Mouse (Mus musculus): ENCODE measurements around the gene Qrfp. TPM values are rescaled to one million over a fixed set of nuclear protein-coding genes. Genes with fewer than 3 reads are reported as not detected.

Gene Qrfp
- polyA plus RNA-seq, 1 experiment from 2014 or later = not detected

GRCm38 (mm10) chr2:31788227-31788626, 22.2 kb downstream of the Qrfp start:
- no peak for ATAC-seq (ENCODE audit: low FRiP score)
- H3K4me2 ChIP-seq (replicated peaks) = no peak overlapping the region
- H3K4me3 ChIP-seq (replicated peaks; ENCODE audit: low read length) = no peak overlapping the region
- no peak overlapping the region for H3K9ac ChIP-seq
- H3K4me1 ChIP-seq (replicated peaks; ENCODE audit: control insufficient read depth, insufficient read depth, low read length) = no peaks in the 10 kb centered on the region
- no peaks in the 10 kb centered on the region for H3K27me3 ChIP-seq (ENCODE audit: control insufficient read depth, insufficient read depth, low read length)
- H3K27ac ChIP-seq = no peak overlapping the region
- H3K9me3 ChIP-seq (ENCODE audit: control insufficient read depth, low read length) = no peaks in the 10 kb centered on the region
- 72% methylated on average over 3 of the region's 3 CpGs for WGBS
- H3K36me3 ChIP-seq (replicated peaks; ENCODE audit: control insufficient read depth, insufficient read depth) = peaks cover 69% of the 10 kb centered on the region
- DNase-seq (ENCODE audit: low spot score) = peak; percentile 66

DNA sequence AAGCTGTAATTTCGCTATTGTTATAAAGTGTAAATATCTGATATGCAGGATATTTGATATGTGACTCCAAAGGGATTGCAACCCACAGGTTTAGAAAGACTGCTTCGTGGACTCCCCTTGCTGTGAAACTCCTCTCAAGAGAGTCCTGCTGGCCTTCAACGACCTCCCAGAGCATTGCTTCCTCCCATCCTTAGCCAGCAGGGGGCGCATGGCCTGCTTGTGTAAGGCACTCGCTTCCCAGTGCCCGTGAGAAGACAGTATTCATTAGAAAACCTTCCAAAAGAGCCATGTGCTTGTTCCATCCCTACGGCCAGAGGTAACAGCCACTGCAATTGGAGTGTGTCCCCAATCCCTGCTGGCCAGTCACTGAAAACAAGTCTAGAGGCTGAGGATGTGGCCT, 23.4 kb downstream of the Qrfp start:
- Histone ChIP-seq H3K4me2 (replicated peaks) (no peak overlapping the region), H3K4me3 (replicated peaks; ENCODE audit: low read length) (no peak overlapping the region), H3K27ac (no peak overlapping the region), H3K27me3 (ENCODE audit: control insufficient read depth, insufficient read depth, low read length) (no peaks in the 10 kb centered on the region), H3K36me3 (replicated peaks; ENCODE audit: control insufficient read depth, insufficient read depth) (peaks cover 57% of the 10 kb centered on the region), H3K9me3 (ENCODE audit: control insufficient read depth, low read length) (no peaks in the 10 kb centered on the region), H3K9ac (no peak overlapping the region), H3K4me1 (replicated peaks; ENCODE audit: control insufficient read depth, insufficient read depth, low read length) (no peaks in the 10 kb centered on the region)
- ATAC-seq (ENCODE audit: low FRiP score) (no peak), DNase-seq (ENCODE audit: low spot score) (peak; percentile 88)
- WGBS = 15% methylated on average over 7 of the region's 7 CpGs

- ATAC-seq (ENCODE audit: low FRiP score) = peak; percentile 41; the same call in 1 of the 2 replicates
- H3K36me3 ChIP-seq (replicated peaks; ENCODE audit: control insufficient read depth, insufficient read depth) = peaks cover 52% of the 10 kb centered on the region
- 39% methylated on average over 9 of the region's 9 CpGs for WGBS
Observed at GRCm38 (mm10) chr2:31785074-31785473, 25.3 kb downstream of the Qrfp start.

GRCm38 (mm10) chr2:31782958-31783602, 27.3 kb downstream of the Qrfp start:
- H3K4me1 ChIP-seq (replicated peaks; ENCODE audit: control insufficient read depth, insufficient read depth, low read length) = no peaks in the 10 kb centered on the region
- no peak overlapping the region for H3K4me3 ChIP-seq (replicated peaks; ENCODE audit: low read length)
- no peaks in the 10 kb centered on the region for H3K9me3 ChIP-seq (ENCODE audit: control insufficient read depth, low read length)
- peaks cover 61% of the 10 kb centered on the region for H3K36me3 ChIP-seq (replicated peaks; ENCODE audit: control insufficient read depth, insufficient read depth)
- 80% methylated on average over 8 of the region's 8 CpGs for WGBS
- H3K4me2 ChIP-seq (replicated peaks) = no peak overlapping the region
- no peak overlapping the region for H3K9ac ChIP-seq
- H3K27me3 ChIP-seq (ENCODE audit: control insufficient read depth, insufficient read depth, low read length) = no peaks in the 10 kb centered on the region
- DNase-seq (ENCODE audit: low spot score) = no peak
- no peak overlapping the region for H3K27ac ChIP-seq
- no peak for ATAC-seq (ENCODE audit: low FRiP score)

More at GRCm38 (mm10) chr2:31785074-31785473, 25.3 kb downstream of the Qrfp start:
- Histone ChIP-seq H3K4me2 (replicated peaks) (no peak overlapping the region), H3K4me1 (replicated peaks; ENCODE audit: control insufficient read depth, insufficient read depth, low read length) (no peaks in the 10 kb centered on the region), H3K9me3 (ENCODE audit: control insufficient read depth, low read length) (no peaks in the 10 kb centered on the region), H3K9ac (no peak overlapping the region), H3K4me3 (replicated peaks; ENCODE audit: low read length) (no peak overlapping the region), H3K27me3 (ENCODE audit: control insufficient read depth, insufficient read depth, low read length) (no peaks in the 10 kb centered on the region), H3K27ac (no peak overlapping the region)
- DNase-seq (ENCODE audit: low spot score) = peak; percentile 89

- Histone ChIP-seq H3K4me2 (replicated peaks) (no peak overlapping the region), H3K4me3 (replicated peaks; ENCODE audit: low read length) (no peak overlapping the region), H3K27me3 (ENCODE audit: control insufficient read depth, insufficient read depth, low read length) (no peaks in the 10 kb centered on the region), H3K27ac (no peak overlapping the region), H3K9ac (no peak overlapping the region), H3K36me3 (replicated peaks; ENCODE audit: control insufficient read depth, insufficient read depth) (peaks cover 32% of the 10 kb centered on the region), H3K4me1 (replicated peaks; ENCODE audit: control insufficient read depth, insufficient read depth, low read length) (no peaks in the 10 kb centered on the region), H3K9me3 (ENCODE audit: control insufficient read depth, low read length) (no peaks in the 10 kb centered on the region)
- ATAC-seq (ENCODE audit: low FRiP score) (no peak), DNase-seq (ENCODE audit: low spot score) (no peak)
- 86% methylated on average over 2 of the region's 2 CpGs for WGBS
Observed at GRCm38 (mm10) chr2:31779258-31779657, 31.1 kb downstream of the Qrfp start.

- H3K9me3 ChIP-seq (ENCODE audit: control insufficient read depth, low read length) = no peaks in the 10 kb centered on the region
- DNase-seq (ENCODE audit: low spot score) (no peak), ATAC-seq (ENCODE audit: low FRiP score) (no peak)
- H3K36me3 ChIP-seq (replicated peaks; ENCODE audit: control insufficient read depth, insufficient read depth) = peaks cover 26% of the 10 kb centered on the region
- no peaks in the 10 kb centered on the region for H3K27me3 ChIP-seq (ENCODE audit: control insufficient read depth, insufficient read depth, low read length)
- no peak overlapping the region for H3K9ac ChIP-seq
- no peak overlapping the region for H3K4me3 ChIP-seq (replicated peaks; ENCODE audit: low read length)
- H3K27ac ChIP-seq = no peak overlapping the region
- WGBS = 97% methylated on average over 3 of the region's 3 CpGs
- no peak overlapping the region for H3K4me2 ChIP-seq (replicated peaks)
- H3K4me1 ChIP-seq (replicated peaks; ENCODE audit: control insufficient read depth, insufficient read depth, low read length) = no peaks in the 10 kb centered on the region
Observed at GRCm38 (mm10) chr2:31776479-31776878, 33.9 kb downstream of the Qrfp start.

DNA sequence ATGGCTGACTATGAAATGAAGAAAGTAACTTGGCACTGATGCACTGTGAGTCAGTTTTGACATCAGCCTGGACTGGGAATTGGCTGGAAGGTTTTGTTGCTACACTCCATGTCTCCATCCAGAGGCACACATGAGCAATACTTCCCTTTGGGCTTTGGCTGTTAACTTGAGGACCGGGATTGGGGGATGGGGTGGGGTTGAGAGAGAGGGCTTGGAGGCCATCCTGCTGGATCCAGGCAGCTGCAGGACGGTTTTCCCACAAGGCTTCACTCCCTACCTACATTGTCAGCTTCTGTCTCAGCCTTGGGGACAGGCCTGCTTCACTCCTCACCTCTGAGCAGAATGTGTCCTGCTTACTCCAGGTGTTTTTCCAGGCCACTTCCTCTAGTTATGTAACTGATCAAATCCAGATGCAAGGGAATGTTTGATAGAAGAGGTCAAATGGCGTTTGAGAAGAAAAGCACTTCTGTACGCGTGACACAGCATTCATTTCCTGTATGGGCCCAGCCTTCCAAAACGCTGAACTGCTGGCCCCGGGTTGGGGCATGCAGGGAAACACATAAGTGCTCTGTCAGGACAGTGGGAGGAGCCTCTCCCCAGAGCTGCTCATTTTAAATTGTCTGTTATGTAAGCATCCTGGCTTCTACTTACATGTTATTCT, 39.5 kb downstream of the Qrfp start:
- no peak for DNase-seq (ENCODE audit: low spot score)
- Histone ChIP-seq H3K9me3 (ENCODE audit: control insufficient read depth, low read length) (no peaks in the 10 kb centered on the region), H3K27ac (no peak overlapping the region), H3K4me2 (replicated peaks) (no peak overlapping the region), H3K27me3 (ENCODE audit: control insufficient read depth, insufficient read depth, low read length) (no peaks in the 10 kb centered on the region), H3K4me3 (replicated peaks; ENCODE audit: low read length) (no peak overlapping the region), H3K36me3 (replicated peaks; ENCODE audit: control insufficient read depth, insufficient read depth) (no peaks in the 10 kb centered on the region), H3K9ac (no peak overlapping the region), H3K4me1 (replicated peaks; ENCODE audit: control insufficient read depth, insufficient read depth, low read length) (peaks cover 16% of the 10 kb centered on the region)
- WGBS = 48% methylated on average over 7 of the region's 7 CpGs
- no peak for ATAC-seq (ENCODE audit: low FRiP score)

DNA sequence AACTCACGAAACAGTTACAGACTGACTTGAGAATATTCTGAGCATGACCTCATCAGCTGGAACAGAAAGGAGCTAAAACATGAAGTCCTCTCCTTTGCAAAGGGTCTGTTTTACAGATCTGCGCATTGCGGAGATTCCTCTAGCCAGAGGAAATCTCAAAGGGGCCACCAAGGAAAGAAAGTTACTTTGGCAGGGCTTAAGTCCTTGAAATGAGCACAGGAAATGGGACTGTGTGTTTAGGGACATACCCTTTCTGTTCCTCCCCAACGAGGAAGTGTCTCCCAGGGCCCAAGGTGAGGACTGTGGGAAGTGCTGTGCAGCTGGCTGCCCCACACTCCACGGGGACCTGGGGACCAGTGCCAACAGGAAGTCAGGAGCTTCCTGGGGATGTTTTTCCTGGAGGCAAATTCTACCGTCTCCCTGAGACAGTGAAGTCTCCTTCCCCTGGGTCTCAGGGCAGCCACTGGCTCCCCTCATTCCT, 40.7 kb downstream of the Qrfp start:
- H3K4me1 ChIP-seq (replicated peaks; ENCODE audit: control insufficient read depth, insufficient read depth, low read length) = peaks cover 16% of the 10 kb centered on the region
- ATAC-seq (ENCODE audit: low FRiP score) = no peak
- H3K9me3 ChIP-seq (ENCODE audit: control insufficient read depth, low read length) = no peaks in the 10 kb centered on the region
- H3K36me3 ChIP-seq (replicated peaks; ENCODE audit: control insufficient read depth, insufficient read depth) = no peaks in the 10 kb centered on the region
- no peaks in the 10 kb centered on the region for H3K27me3 ChIP-seq (ENCODE audit: control insufficient read depth, insufficient read depth, low read length)
- no peak overlapping the region for H3K9ac ChIP-seq
- DNase-seq (ENCODE audit: low spot score) = no peak
- no peak overlapping the region for H3K4me3 ChIP-seq (replicated peaks; ENCODE audit: low read length)
- 50% methylated on average over 6 of the region's 6 CpGs for WGBS
- peak overlapping the region; percentile 0 for H3K27ac ChIP-seq
- no peak overlapping the region for H3K4me2 ChIP-seq (replicated peaks)

- Histone ChIP-seq H3K4me2 (replicated peaks) (no peak overlapping the region), H3K27ac (peak overlapping the region; percentile 0), H3K9me3 (ENCODE audit: control insufficient read depth, low read length) (no peaks in the 10 kb centered on the region), H3K36me3 (replicated peaks; ENCODE audit: control insufficient read depth, insufficient read depth) (no peaks in the 10 kb centered on the region), H3K27me3 (ENCODE audit: control insufficient read depth, insufficient read depth, low read length) (no peaks in the 10 kb centered on the region), H3K4me3 (replicated peaks; ENCODE audit: low read length) (no peak overlapping the region), H3K9ac (no peak overlapping the region), H3K4me1 (replicated peaks; ENCODE audit: control insufficient read depth, insufficient read depth, low read length) (peaks cover 16% of the 10 kb centered on the region)
- DNase-seq (ENCODE audit: low spot score) (no peak), ATAC-seq (ENCODE audit: low FRiP score) (no peak)
- WGBS = 49% methylated on average over 4 of the region's 4 CpGs
Observed at GRCm38 (mm10) chr2:31769115-31769514, 41.3 kb downstream of the Qrfp start.

Measured in hindbrain, embryonic 14.5 days (tissue).